Mouse (Mus musculus) neutrophil, adult 5-6 weeks (primary cell): Measurements from ENCODE around the gene Sgca. TPM values are rescaled to one million over a fixed set of nuclear protein-coding genes. Genes with fewer than 3 reads are reported as not detected.
A peak's percentile ranks its signal among the peaks of the same experiment; 100 is the strongest.
"Not testable (repeated sequence)": the region's sequence is repeated elsewhere in the genome, so short reads cannot be mapped to it uniquely, and the experiment has no call there.

Experiments
- ATAC-seq: fragments of 151-379, 151-347 bp; 2 replicates; pipeline ENCODE4 v1.8.0; 2017; ENCODE audit warnings: mild to moderate bottlenecking, moderate TSS enrichment; ENCODE audit not compliant: insufficient number of reproducible peaks, poor library complexity, low FRiP score, severe bottlenecking; ENCODE audit errors: extremely low read depth
- total RNA-seq: library from RNA; stranded (forward); fragments of 200-1000 nt; gene quantifications from 2 replicates; pipeline ENCODE4 v1.2.3, GENCODE M21; 2017

Gene Sgca
- total RNA-seq, 1 experiment from 2014 or later, result not detected

- no peak for ATAC-seq
Measured at GRCm38 (mm10) chr11:94990102-94990748, 14.1 kb upstream of the Sgca start.

- peak; percentile 57 for ATAC-seq
Measured at GRCm38 (mm10) chr11:94989562-94990017, 13.5 kb upstream of the Sgca start.

GRCm38 (mm10) chr11:94988780-94989561 is 12.8 kb upstream of the Sgca start:
- ATAC-seq, result no peak

- no peak for ATAC-seq
Measured at GRCm38 (mm10) chr11:94987851-94988250, 11.7 kb upstream of the Sgca start.

GRCm38 (mm10) chr11:94987341-94987740 is 11.2 kb upstream of the Sgca start:
- ATAC-seq, result no peak

- no peak for ATAC-seq
Measured at GRCm38 (mm10) chr11:94986435-94986834, 10.3 kb upstream of the Sgca start.

- ATAC-seq, result no peak
Measured at GRCm38 (mm10) chr11:94985822-94986221, 9.7 kb upstream of the Sgca start.

GRCm38 (mm10) chr11:94985140-94985539 is 9.0 kb upstream of the Sgca start:
- ATAC-seq, result no peak

- no peak for ATAC-seq
Measured at GRCm38 (mm10) chr11:94979462-94980179, 3.5 kb upstream of the Sgca start.

- peak; percentile 96 for ATAC-seq
Measured at GRCm38 (mm10) chr11:94978947-94979346, 2.8 kb upstream of the Sgca start.

GRCm38 (mm10) chr11:94978178-94978915 is 2.2 kb upstream of the Sgca start:
- ATAC-seq, result no peak

- ATAC-seq, result no peak
Measured at GRCm38 (mm10) chr11:94974951-94975350, 1.2 kb downstream of the Sgca start.

- no peak for ATAC-seq
Measured at GRCm38 (mm10) chr11:94973313-94973712, 2.8 kb downstream of the Sgca start.

GRCm38 (mm10) chr11:94972887-94973286 is 3.2 kb downstream of the Sgca start:
- no peak for ATAC-seq

GRCm38 (mm10) chr11:94971895-94972615 is 4.1 kb downstream of the Sgca start:
- no peak for ATAC-seq

GRCm38 (mm10) chr11:94970210-94970943 is 5.8 kb downstream of the Sgca start:
- no peak for ATAC-seq

GRCm38 (mm10) chr11:94969709-94970108 is 6.4 kb downstream of the Sgca start:
- not testable (repeated sequence) for ATAC-seq

GRCm38 (mm10) chr11:94968187-94968586 is 7.9 kb downstream of the Sgca start:
- no peak for ATAC-seq
